Mouse (Mus musculus) adrenal gland, postnatal 10 days (tissue): ENCODE results near the gene Amt. TPM values are rescaled to one million over a fixed set of nuclear protein-coding genes. Genes with fewer than 3 reads are reported as not detected.
"Not testable (repeated sequence)": the region's sequence is repeated elsewhere in the genome, so short reads cannot be mapped to it uniquely, and the experiment has no call there.

ENCODE experiments used
- DNase-seq: peaks from one replicate; pipeline ENCODE4 v3.0.0; 2021; ENCODE audit warnings: mixed read lengths
- total RNA-seq, 2 experiments: library from RNA; stranded (reverse); gene quantifications; 2 replicates each; pipeline ENCODE4 v1.2.3; 2021

Amt gene
- total RNA-seq, 2 experiments from 2014 or later, result 9.3 to 14.7 TPM

GRCm38 (mm10) chr9:108280071-108280828, 16.4 kb upstream of the Amt start:
- DNase-seq, result peak; percentile 84

DNA sequence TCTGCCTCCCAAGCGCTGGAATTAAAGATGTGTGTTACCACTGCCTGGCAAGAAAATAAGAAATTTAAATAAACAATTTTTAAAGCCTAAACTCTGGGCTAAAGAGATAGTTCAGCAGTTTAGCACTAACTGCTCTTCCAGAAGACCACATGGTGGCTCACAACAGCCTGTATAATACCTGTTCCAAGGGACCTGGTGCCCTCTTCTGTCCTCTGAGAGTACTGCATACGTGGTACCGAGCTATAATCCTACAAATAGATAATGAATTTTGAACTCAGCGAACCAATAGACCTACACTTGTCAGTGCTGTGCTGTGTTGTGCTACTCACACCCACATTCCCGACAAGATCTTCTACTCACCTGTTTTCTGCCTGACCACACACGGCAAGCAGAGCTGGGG, 12.2 kb upstream of the Amt start:
- DNase-seq, result peak; percentile 86

GRCm38 (mm10) chr9:108287526-108288238, 9.0 kb upstream of the Amt start:
- not testable (repeated sequence) for DNase-seq

DNA sequence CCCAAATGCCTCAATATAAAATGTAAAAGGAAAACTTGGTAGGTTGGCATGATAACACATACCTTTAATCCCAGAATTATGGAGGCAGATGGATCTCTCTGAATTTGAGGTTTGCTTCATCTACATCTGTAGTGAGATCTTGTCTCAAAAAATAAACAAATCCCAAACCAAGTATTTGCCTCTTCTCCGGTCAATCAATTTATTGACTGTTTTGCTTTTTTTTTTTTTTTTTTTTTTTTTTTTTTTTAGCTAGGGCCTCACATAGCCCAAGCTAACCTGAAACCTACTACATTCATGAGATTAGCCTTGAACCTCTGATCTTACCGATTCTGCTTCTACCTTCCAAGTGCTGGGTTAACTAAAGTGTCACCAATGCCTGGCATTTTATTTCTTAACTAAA, 7.3 kb upstream of the Amt start:
- no peak for DNase-seq

DNA sequence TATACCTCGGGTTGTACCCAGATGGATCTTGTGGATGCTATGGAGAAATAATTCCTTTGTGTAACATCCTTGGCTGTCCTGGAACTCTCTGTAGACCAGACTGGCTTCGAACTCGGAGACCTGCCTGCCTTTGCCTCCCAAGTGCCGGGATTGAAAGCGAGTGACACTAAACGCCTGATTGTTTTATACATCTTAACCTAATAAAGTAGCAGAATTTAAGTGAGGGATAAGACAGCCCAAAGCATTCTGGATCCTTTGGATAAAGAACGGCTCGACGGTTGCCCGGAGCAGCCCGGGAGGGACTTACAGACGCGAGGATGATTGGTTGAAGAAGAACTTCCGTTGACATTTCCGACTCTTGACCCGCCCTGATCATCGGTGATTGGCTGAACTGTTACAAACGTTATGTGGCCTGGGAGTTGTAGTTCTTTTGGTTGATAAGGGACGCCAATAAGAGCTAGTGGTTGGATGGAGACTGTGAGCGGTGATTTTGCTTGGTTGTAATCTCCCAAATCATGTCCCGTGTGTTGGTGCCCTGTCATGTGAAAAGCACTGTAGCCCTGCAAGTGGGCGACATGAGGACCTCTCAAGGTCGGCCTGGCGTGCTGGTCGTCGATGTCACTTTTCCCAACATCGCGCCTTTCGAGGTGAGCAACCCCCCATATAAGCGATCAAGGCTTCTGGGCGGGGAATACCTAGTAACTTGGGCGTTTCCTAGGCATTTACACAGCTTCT, 6.5 kb upstream of the Amt start, which contains the start of gene Nicn1:
TSS of gene Nicn1 (plus strand) at position 414 of the 735 bp plus-strand sequence.
- peak; percentile 90 for DNase-seq

DNA sequence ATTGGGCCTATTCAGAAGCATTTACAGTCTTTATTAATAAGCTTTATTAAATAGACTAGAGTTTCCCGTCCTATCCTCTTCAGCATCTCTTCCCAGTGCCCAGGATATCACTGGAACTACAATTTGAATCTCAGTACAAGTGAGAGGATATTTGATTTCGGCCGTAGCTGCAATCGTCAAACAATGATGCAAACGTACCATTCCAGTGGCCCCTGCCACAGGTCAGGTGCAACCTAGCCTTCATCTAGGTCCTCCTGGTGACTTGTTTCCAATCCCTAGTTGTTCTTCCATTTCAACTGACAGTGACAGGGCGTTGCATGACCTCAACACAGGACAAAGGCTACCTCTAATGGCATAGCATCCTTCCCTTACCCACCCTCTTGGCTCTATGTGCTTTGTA, 5.9 kb upstream of the Amt start:
- no peak for DNase-seq

- DNase-seq, result no peak
Observed at GRCm38 (mm10) chr9:108301853-108302252, 5.2 kb downstream of the Amt start.

GRCm38 (mm10) chr9:108304716-108305115, 8.1 kb downstream of the Amt start:
- no peak for DNase-seq

DNA sequence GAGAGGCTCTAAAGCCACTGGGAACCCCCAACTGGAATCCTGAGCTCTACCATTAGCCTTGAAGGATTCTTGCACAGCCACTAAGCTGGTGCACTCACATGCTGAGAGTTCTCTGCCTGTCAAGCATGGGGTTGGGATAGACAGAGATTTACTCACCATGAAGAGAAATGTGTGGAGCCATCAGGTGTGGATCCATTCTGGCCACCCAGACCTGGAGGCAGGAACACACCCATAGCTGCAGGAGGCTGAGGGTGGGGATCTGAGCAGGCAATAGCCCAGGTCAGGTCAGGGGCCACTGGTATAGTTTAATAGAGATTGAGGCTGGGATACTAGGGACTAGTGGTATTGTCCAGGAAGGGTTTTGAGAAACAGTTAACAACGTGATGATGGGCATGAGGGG, 8.5 kb downstream of the Amt start:
- DNase-seq, result no peak

- DNase-seq, result peak; percentile 97
Observed at GRCm38 (mm10) chr9:108305629-108306520, 9.2 kb downstream of the Amt start, which contains the start of the genes Rhoa and Tcta. Rhoa (plus strand) TSS chr9:108306129. Tcta (minus strand) TSS chr9:108306160.

- peak; percentile 91 for DNase-seq
Observed at GRCm38 (mm10) chr9:108306571-108306980, 9.9 kb downstream of the Amt start.

- no peak for DNase-seq
Observed at GRCm38 (mm10) chr9:108307021-108307807, 10.6 kb downstream of the Amt start.

GRCm38 (mm10) chr9:108308141-108308540, 11.5 kb downstream of the Amt start:
- no peak for DNase-seq

DNA sequence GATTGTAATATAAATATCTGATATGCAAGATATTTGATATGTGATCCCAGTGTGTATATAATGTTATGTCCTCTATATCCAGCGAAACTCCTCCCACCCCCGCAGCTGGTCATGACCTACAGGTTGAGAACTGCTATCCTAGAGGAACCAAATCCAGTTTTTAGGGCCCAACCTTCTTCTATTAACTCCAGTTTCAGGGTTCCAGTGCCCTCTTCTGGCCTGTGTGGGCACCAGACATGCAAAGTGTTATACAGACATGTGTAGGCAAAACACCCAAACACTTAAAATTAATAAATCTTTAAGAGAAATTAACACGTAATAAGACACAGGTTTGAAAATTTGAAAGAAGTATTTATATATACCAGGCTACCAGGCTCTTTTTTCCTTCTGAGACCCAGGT, 20.9 kb downstream of the Amt start:
- DNase-seq, result no peak

DNA sequence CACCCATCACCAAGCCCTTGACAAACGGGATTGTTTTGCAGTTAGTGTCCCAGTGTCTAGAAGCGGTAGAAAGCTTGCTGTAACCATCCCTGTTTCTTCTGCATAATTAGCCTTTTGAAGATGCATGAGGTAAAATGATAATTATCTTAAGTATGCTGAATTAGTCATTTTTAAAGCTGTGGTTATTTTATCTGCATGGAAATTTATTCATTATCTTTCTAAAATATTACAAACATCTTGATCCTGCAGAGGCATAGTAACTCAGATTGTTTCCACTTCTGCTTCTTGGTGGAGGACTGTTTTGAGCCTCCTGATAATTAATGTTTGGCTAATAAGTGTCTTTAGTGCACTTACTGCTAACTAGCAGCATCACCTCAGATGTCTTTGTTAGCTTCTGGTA, 21.8 kb downstream of the Amt start:
- DNase-seq, result no peak

DNA sequence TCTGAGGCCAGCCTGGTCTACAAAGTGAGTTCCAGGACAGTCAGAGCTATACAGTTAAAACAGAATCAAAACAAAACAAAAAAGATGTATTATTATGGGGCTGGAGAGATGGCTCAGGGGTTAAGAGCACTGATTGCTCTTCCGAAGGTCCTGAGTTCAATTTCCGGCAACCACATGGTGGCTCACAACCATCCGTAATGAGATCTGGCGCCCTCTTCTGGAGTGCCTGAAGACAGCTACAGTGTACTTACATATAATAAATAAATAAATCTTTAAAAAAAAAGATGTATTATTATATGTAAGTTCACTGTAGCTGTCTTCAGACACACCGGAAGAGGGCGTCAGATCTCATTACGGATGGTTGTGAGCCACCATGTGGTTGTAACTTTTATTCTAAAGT, 25.4 kb downstream of the Amt start:
- not testable (repeated sequence) for DNase-seq

DNA sequence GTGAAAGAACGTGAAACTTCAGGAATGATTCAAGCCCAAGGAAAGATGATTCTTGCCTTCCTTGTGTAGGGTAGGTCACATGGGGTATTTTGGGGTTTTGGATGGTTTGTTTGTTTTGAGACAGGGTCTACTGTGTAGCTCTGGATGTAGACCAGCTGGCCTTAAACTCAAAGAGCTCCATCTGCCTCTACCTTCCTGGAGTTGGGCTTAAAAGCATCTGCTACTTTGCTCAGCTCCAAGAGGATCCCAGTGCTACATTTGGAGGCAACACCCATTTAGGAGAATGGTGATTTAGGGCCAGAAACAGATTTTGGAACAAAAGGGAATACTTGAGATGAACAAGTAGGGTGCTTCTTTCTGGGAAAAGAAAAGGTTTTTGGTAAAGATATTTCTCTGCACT, 28.1 kb downstream of the Amt start:
- no peak for DNase-seq

DNA sequence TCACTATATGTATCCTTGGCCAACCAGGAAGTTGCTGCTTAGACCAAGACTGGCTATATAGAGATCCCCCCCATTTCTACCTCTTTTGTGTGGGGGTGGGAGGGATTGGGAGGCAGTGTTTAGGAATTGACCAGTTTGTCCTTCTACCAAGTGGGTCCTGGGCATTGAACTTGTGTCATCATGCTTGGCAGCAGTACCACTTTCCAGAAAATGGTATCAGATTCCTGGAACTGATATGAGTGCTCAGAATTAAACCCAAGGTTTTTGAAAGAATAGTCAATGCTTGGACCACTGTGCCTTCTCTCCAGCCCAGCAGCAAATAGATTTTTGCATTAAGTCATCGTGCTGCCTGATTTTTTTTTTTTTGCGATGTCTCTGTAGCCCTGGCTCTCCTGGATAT, 29.2 kb downstream of the Amt start:
- no peak for DNase-seq

DNA sequence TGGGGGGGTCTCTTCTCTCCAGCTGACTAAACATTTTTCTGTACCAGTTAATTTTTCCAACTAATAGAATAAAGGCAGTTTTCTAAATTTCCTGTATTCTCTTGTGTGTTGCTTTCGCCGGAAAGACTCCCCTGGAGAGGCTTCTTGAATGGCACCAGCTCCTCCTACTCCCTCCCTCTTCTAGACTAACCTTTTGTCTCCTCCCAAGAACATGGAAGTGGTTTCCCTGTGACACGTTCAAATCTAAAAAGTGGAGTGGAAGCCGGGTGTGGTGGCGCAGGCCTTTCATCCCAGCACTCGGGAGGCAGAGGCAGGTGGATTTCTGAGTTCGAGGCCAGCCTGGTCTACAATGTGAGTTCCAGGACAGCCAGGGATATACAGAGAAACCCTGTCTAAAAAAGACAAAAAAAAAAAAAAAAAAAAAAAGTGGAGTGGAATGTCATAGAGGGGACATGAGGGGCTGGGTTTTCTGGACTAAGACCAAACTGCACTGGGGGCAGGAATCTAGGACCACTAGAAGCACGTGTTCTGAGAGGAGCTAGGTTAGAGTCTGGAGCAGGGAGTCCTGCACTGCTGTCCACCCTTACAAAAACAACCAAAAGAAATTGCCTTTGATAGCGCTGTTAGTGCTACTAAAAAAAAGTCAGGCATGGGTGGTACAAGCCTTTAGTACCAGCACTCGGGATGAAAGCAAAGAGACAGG, 41.3 kb downstream of the Amt start:
- no peak for DNase-seq

DNA sequence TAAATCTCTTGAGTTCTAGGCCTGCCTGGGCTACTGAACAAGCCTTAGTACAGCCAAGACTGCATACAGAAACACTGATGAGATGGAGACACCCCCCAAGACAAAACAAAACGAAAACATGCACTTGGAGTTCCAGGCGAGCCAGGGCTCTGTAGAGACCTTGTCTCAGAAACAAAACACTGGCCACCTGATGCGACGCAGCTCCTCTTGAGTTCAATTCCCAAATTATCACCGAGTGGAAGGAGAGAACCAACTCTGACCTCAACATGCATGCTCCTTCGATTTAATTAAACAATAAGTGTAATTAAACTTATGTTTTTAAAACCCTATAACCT, 41.9 kb downstream of the Amt start:
- no peak for DNase-seq
